Mouse (Mus musculus): Measurements from ENCODE around the gene Tmtc4.

Gene Tmtc4

GRCm38 (mm10) chr14:122902884-122903283 is 81.0 kb downstream of the Tmtc4 start:
- no peak for DNase-seq (ENCODE audit: low spot score)

- DNase-seq (ENCODE audit: low spot score): peak; percentile 57
These were observed 81.7 kb downstream of the Tmtc4 start for GRCm38 (mm10) chr14:122902136-122902535.

- DNase-seq (ENCODE audit: low spot score): no peak
These were observed 82.1 kb downstream of the Tmtc4 start for GRCm38 (mm10) chr14:122901715-122902114.

- no peak for DNase-seq (ENCODE audit: low spot score)
These were observed 82.7 kb downstream of the Tmtc4 start for GRCm38 (mm10) chr14:122901177-122901576.

- DNase-seq (ENCODE audit: low spot score): no peak
These were observed 83.2 kb downstream of the Tmtc4 start for GRCm38 (mm10) chr14:122900679-122901078.

GRCm38 (mm10) chr14:122898550-122898949 is 85.3 kb downstream of the Tmtc4 start:
- DNase-seq (ENCODE audit: low spot score): no peak

GRCm38 (mm10) chr14:122896106-122896505 is 87.7 kb downstream of the Tmtc4 start:
- no peak for DNase-seq (ENCODE audit: low spot score)

GRCm38 (mm10) chr14:122891470-122891968 is 92.3 kb downstream of the Tmtc4 start:
- DNase-seq (ENCODE audit: low spot score): no peak

- DNase-seq (ENCODE audit: low spot score): no peak
These were observed 95.4 kb downstream of the Tmtc4 start for GRCm38 (mm10) chr14:122888480-122888872.

- DNase-seq (ENCODE audit: low spot score): no peak
These were observed 95.9 kb downstream of the Tmtc4 start for GRCm38 (mm10) chr14:122887702-122888479.

GRCm38 (mm10) chr14:122887278-122887677 is 96.6 kb downstream of the Tmtc4 start:
- DNase-seq (ENCODE audit: low spot score): no peak

- no peak for DNase-seq (ENCODE audit: low spot score)
These were observed 97.9 kb downstream of the Tmtc4 start for GRCm38 (mm10) chr14:122885893-122886292.

GRCm38 (mm10) chr14:122883821-122884584 is 99.8 kb downstream of the Tmtc4 start:
- DNase-seq (ENCODE audit: low spot score): no peak

- no peak for DNase-seq (ENCODE audit: low spot score)
These were observed 100.4 kb downstream of the Tmtc4 start for GRCm38 (mm10) chr14:122883410-122883806.

- no peak for DNase-seq (ENCODE audit: low spot score)
These were observed 100.9 kb downstream of the Tmtc4 start for GRCm38 (mm10) chr14:122882795-122883409.

GRCm38 (mm10) chr14:122882201-122882639 is 101.6 kb downstream of the Tmtc4 start:
- no peak for DNase-seq (ENCODE audit: low spot score)

GRCm38 (mm10) chr14:122881699-122882098 is 102.1 kb downstream of the Tmtc4 start:
- no peak for DNase-seq (ENCODE audit: low spot score)

GRCm38 (mm10) chr14:122880291-122880690 is 103.5 kb downstream of the Tmtc4 start:
- DNase-seq (ENCODE audit: low spot score): no peak

GRCm38 (mm10) chr14:122877787-122878186 is 106.0 kb downstream of the Tmtc4 start:
- DNase-seq (ENCODE audit: low spot score): no peak

- DNase-seq (ENCODE audit: low spot score): no peak
These were observed 107.1 kb downstream of the Tmtc4 start for GRCm38 (mm10) chr14:122876723-122877122.

- DNase-seq (ENCODE audit: low spot score): peak; percentile 36
These were observed 107.7 kb downstream of the Tmtc4 start for GRCm38 (mm10) chr14:122876163-122876562.

GRCm38 (mm10) chr14:122875636-122876035 is 108.2 kb downstream of the Tmtc4 start:
- no peak for DNase-seq (ENCODE audit: low spot score)

GRCm38 (mm10) chr14:122875056-122875455 is 108.8 kb downstream of the Tmtc4 start:
- no peak for DNase-seq (ENCODE audit: low spot score)
